Mouse (Mus musculus): ENCODE measurements at regions not wholly inside any gene's neighbourhood (a gene's known extent, or its start where the extent isn't known, plus 50 kb on each side); places are given as distances from the start of the nearest gene placed in this dataset.
"Not testable (repeated sequence)": the region's sequence is repeated elsewhere in the genome, so short reads cannot be mapped to it uniquely, and the experiment has no call there.

DNA sequence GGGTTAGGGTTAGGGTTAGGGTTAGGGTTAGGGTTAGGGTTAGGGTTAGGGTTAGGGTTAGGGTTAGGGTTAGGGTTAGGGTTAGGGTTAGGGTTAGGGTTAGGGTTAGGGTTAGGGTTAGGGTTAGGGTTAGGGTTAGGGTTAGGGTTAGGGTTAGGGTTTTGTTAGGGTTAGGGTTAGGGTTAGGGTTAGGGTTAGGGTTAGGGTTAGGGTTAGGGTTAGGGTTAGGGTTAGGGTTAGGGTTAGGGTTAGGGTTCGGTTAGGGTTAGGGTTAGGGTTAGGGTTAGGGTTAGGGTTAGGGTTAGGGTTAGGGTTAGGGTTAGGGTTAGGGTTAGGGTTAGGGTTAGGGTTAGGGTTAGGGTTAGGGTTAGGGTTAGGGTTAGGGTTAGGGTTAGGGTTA lies 124.7 kb upstream of the Fgf14 start:
- not testable (repeated sequence) for H3K27me3 ChIP-seq (ENCODE audit: insufficient read depth, low read length); ATAC-seq (ENCODE audit: low FRiP score); H3K4me3 ChIP-seq (ENCODE audit: low read depth, low read length); H3K4me2 ChIP-seq (ENCODE audit: low read depth, low read length, poor library complexity, severe bottlenecking); H3K9ac ChIP-seq (replicated peaks; ENCODE audit: low read length, poor library complexity, severe bottlenecking); H3K36me3 ChIP-seq (ENCODE audit: insufficient read depth, low read length); H3K4me1 ChIP-seq (ENCODE audit: insufficient read depth, low read length); H3K27ac ChIP-seq (ENCODE audit: low read depth, low read length); H3K9me3 ChIP-seq (ENCODE audit: low read length); DNase-seq (ENCODE audit: low spot score)
- 0% methylated on average over 1 of the region's 1 CpGs for WGBS

DNA sequence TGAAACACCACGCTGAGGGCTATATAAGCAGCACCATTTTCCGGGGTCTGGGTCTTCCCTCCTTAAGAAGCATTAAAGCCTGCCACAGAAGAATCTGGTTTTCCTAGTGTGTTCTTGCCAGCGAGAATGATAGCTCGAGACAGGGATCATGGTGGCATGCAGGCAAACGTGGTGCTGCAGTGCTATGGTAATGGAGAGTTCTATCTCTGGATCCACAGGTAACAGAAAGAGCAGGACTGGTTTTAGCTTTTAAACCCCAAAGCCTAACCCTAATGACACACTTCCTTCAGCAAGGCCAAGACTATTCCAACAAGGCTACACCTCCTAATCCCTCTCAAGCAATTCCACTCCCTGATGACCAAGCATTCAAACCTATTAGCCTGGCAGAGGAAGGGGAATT lies 123.5 kb upstream of the Fgf14 start:
- DNase-seq (ENCODE audit: low spot score) (no peak), ATAC-seq (ENCODE audit: low FRiP score) (no peak)
- no peaks in the 10 kb centered on the region for H3K36me3 ChIP-seq (ENCODE audit: insufficient read depth, low read length)
- no peak overlapping the region for H3K4me3 ChIP-seq (ENCODE audit: low read depth, low read length)
- H3K27ac ChIP-seq (ENCODE audit: low read depth, low read length) = no peak overlapping the region
- H3K9me3 ChIP-seq (ENCODE audit: low read length) = no peaks in the 10 kb centered on the region
- H3K27me3 ChIP-seq (ENCODE audit: insufficient read depth, low read length) = no peaks in the 10 kb centered on the region
- H3K9ac ChIP-seq (replicated peaks; ENCODE audit: low read length, poor library complexity, severe bottlenecking) = no peak overlapping the region
- no peak for TF ChIP-seq CTCF (IDR thresholded peaks at IDR 0.05)
- 91% methylated on average over 5 of the region's 5 CpGs for WGBS
- no peaks in the 10 kb centered on the region for H3K4me1 ChIP-seq (ENCODE audit: insufficient read depth, low read length)
- H3K4me2 ChIP-seq (ENCODE audit: low read depth, low read length, poor library complexity, severe bottlenecking) = no peak overlapping the region

DNA sequence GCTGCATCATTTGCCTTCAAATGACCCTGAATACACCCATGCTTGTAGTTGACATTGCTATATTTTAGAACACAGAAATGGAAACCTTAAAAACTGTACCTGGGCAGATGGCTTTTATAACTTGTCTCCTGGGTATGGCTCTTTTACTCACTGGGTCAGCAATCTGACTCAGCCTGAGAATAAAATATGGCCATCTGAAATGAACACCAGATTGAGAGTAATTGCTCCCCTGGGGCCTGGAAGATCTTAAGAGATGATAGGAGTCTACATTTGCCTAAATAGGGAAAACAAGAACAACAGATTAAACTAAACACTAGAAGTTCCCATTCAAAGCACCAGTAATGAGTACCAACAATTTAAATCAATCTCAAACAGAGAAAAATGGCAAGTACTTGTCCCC lies 98.5 kb upstream of the Fgf14 start:
- H3K27ac ChIP-seq (ENCODE audit: low read depth, low read length) = no peak overlapping the region
- H3K4me2 ChIP-seq (ENCODE audit: low read depth, low read length, poor library complexity, severe bottlenecking) = no peak overlapping the region
- no peak overlapping the region for H3K4me3 ChIP-seq (ENCODE audit: low read depth, low read length)
- H3K36me3 ChIP-seq (ENCODE audit: insufficient read depth, low read length) = no peaks in the 10 kb centered on the region
- H3K9ac ChIP-seq (replicated peaks; ENCODE audit: low read length, poor library complexity, severe bottlenecking) = no peak overlapping the region
- DNase-seq (ENCODE audit: low spot score) = no peak
- H3K27me3 ChIP-seq (ENCODE audit: insufficient read depth, low read length) = no peaks in the 10 kb centered on the region
- no peak for ATAC-seq (ENCODE audit: low FRiP score)
- no peaks in the 10 kb centered on the region for H3K9me3 ChIP-seq (ENCODE audit: low read length)
- no peaks in the 10 kb centered on the region for H3K4me1 ChIP-seq (ENCODE audit: insufficient read depth, low read length)
- TF ChIP-seq CTCF (IDR thresholded peaks at IDR 0.05) = no peak

DNA sequence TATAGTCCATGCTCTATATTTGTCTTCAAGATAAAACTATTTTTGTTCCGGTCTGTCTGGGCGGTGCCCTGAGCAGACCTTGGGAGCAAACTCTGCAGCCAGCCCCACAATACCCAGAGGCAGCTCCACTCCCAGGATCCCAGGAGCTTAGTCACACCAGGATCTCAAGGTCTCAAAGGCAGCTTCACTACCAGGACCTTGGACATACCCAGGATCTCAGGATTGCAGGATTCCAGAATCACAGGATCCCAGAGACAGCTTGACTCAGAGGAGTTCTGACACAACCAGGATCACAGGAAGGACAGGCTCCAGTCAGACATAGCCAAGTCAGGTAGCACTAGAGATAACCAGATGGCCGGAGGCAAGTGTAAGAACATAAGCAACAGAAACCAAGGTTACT lies 91.1 kb upstream of the Fgf14 start:
- Histone ChIP-seq H3K4me2 (ENCODE audit: low read depth, low read length, poor library complexity, severe bottlenecking) (no peak overlapping the region), H3K27ac (ENCODE audit: low read depth, low read length) (no peak overlapping the region), H3K36me3 (ENCODE audit: insufficient read depth, low read length) (no peaks in the 10 kb centered on the region), H3K4me3 (ENCODE audit: low read depth, low read length) (no peak overlapping the region), H3K27me3 (ENCODE audit: insufficient read depth, low read length) (no peaks in the 10 kb centered on the region), H3K9ac (replicated peaks; ENCODE audit: low read length, poor library complexity, severe bottlenecking) (no peak overlapping the region), H3K9me3 (ENCODE audit: low read length) (no peaks in the 10 kb centered on the region), H3K4me1 (ENCODE audit: insufficient read depth, low read length) (no peaks in the 10 kb centered on the region)
- no peak for TF ChIP-seq CTCF (IDR thresholded peaks at IDR 0.05)
- DNase-seq (ENCODE audit: low spot score) (no peak), ATAC-seq (ENCODE audit: low FRiP score) (no peak)
- 92% methylated on average over 3 of the region's 3 CpGs for WGBS

DNA sequence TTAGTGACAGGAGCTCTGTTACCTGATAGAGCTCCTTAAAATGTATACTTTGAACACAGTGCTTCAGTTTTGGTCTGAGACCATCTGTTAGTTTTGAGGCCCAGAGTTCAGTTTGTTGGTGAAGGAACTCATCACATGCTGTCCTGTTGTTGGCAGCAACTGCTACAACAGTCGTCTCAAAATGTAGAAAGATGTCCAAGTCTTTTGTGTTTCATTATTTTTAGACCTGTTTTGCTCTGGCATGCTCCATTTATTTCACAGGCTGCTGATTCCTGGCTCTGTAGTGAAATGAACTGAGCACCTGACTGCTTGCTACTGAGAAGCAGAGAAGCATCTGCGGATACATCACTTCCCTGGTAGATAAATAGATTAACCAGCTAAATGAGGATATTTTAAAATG lies 90.3 kb upstream of the Fgf14 start:
- no peak overlapping the region for H3K4me3 ChIP-seq (ENCODE audit: low read depth, low read length)
- no peaks in the 10 kb centered on the region for H3K36me3 ChIP-seq (ENCODE audit: insufficient read depth, low read length)
- no peaks in the 10 kb centered on the region for H3K4me1 ChIP-seq (ENCODE audit: insufficient read depth, low read length)
- H3K9ac ChIP-seq (replicated peaks; ENCODE audit: low read length, poor library complexity, severe bottlenecking) = no peak overlapping the region
- H3K9me3 ChIP-seq (ENCODE audit: low read length) = no peaks in the 10 kb centered on the region
- no peak for TF ChIP-seq CTCF (IDR thresholded peaks at IDR 0.05)
- no peak for DNase-seq (ENCODE audit: low spot score)
- H3K27me3 ChIP-seq (ENCODE audit: insufficient read depth, low read length) = no peaks in the 10 kb centered on the region
- H3K4me2 ChIP-seq (ENCODE audit: low read depth, low read length, poor library complexity, severe bottlenecking) = no peak overlapping the region
- no peak overlapping the region for H3K27ac ChIP-seq (ENCODE audit: low read depth, low read length)
- ATAC-seq (ENCODE audit: low FRiP score) = no peak
- 63% methylated on average over 2 of the region's 2 CpGs for WGBS

DNA sequence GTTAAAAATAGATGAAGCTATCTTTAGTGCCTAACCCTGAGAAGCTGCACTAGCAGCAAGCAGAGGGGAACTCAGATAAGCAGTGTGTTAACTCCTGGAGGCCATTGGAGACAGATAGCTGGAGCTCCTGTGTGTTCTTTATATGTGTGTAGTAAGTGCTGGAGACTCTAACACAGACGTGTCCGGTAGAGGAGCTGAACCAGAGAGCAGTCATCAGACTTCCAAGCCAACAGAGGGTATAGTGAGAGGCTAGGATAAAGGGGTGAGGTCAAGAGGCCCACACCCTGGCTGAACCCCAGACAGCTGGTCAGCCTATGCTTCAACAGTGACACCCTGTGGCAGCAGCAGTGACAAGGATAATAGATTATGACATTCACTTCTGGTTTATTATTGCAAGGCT lies 65.6 kb upstream of the Fgf14 start:
- peak; percentile 65 for TF ChIP-seq CTCF (IDR thresholded peaks at IDR 0.05)
- 21% methylated on average over 2 of the region's 2 CpGs for WGBS
- Histone ChIP-seq H3K36me3 (ENCODE audit: insufficient read depth, low read length) (no peaks in the 10 kb centered on the region), H3K9me3 (ENCODE audit: low read length) (no peaks in the 10 kb centered on the region), H3K27ac (ENCODE audit: low read depth, low read length) (no peak overlapping the region), H3K4me2 (ENCODE audit: low read depth, low read length, poor library complexity, severe bottlenecking) (no peak overlapping the region), H3K4me3 (ENCODE audit: low read depth, low read length) (no peak overlapping the region), H3K4me1 (ENCODE audit: insufficient read depth, low read length) (no peaks in the 10 kb centered on the region), H3K27me3 (ENCODE audit: insufficient read depth, low read length) (no peaks in the 10 kb centered on the region), H3K9ac (replicated peaks; ENCODE audit: low read length, poor library complexity, severe bottlenecking) (no peak overlapping the region)
- DNase-seq (ENCODE audit: low spot score) (peak; percentile 3), ATAC-seq (ENCODE audit: low FRiP score) (no peak)
